Mouse (Mus musculus) myocyte (in vitro differentiated cells): ENCODE data around the gene Fat3. TPM values are rescaled to one million over a fixed set of nuclear protein-coding genes. Genes with fewer than 3 reads are reported as not detected.

Source experiments
- H3K27me3 ChIP-seq: one replicate; pipeline ENCODE4 v1.6.1; 2011; ENCODE audit not compliant: control insufficient read depth, insufficient read depth, insufficient read length
- H3K36me3 ChIP-seq: one replicate; pipeline ENCODE4 v1.6.1; 2011; ENCODE audit not compliant: control insufficient read depth, insufficient read depth
- H3K4me2 ChIP-seq: one replicate; pipeline ENCODE4 v1.6.1; 2011; ENCODE audit warnings: low read depth, control low read depth
- H3K4me3 ChIP-seq: one replicate; pipeline ENCODE4 v1.5.1; 2011; ENCODE audit warnings: mild to moderate bottlenecking, control low read depth, moderate library complexity
- H3K79me2 ChIP-seq: one replicate; pipeline ENCODE4 v1.6.1; 2011; ENCODE audit not compliant: control insufficient read depth, insufficient read depth
- H3ac ChIP-seq: one replicate; pipeline ENCODE4 v1.6.1; 2011; ENCODE audit not compliant: control insufficient read depth, insufficient read length
- CEBPB ChIP-seq: IDR thresholded peaks from 2 replicates; pipeline ENCODE4 v1.6.1; 2011; ENCODE audit warnings: mild to moderate bottlenecking, moderate library complexity; ENCODE audit not compliant: poor library complexity, insufficient read depth, severe bottlenecking
- E2F4 ChIP-seq: IDR thresholded peaks from one replicate; pipeline ENCODE4 v1.6.1; 2011; ENCODE audit warnings: mild to moderate bottlenecking, control low read depth, moderate library complexity; ENCODE audit not compliant: insufficient read depth
- MAX ChIP-seq: IDR thresholded peaks from one replicate; pipeline ENCODE4 v1.6.1; 2011; ENCODE audit warnings: low read depth, mild to moderate bottlenecking, control low read depth
- MYOD1 ChIP-seq, 3 experiments: IDR thresholded peaks; one replicate each; pipeline ENCODE4 v1.6.1; 2011; ENCODE audit warnings: control low read depth in 2 of 3, low read depth in 2 of 3, mild to moderate bottlenecking in 2 of 3, moderate library complexity in 1 of 3; ENCODE audit not compliant: insufficient read length in 2 of 3, control insufficient read depth in 1 of 3
- MYOG ChIP-seq, 3 experiments: IDR thresholded peaks; one replicate each; pipeline ENCODE4 v1.6.1; 2011; ENCODE audit warnings: control low read depth in 2 of 3, low read depth in 2 of 3, mild to moderate bottlenecking in 2 of 3; ENCODE audit not compliant: insufficient read length in 2 of 3, control insufficient read depth in 1 of 3, insufficient read depth in 1 of 3
- POLR2A ChIP-seq: IDR thresholded peaks from one replicate; pipeline ENCODE4 v1.6.1; 2011; ENCODE audit warnings: low read depth, mild to moderate bottlenecking, control low read depth, moderate library complexity; ENCODE audit not compliant: insufficient read length
- POLR2AphosphoS2 ChIP-seq: IDR thresholded peaks from one replicate; pipeline ENCODE4 v1.6.1; 2011; ENCODE audit warnings: low read depth, control low read depth; ENCODE audit not compliant: insufficient read length
- REST ChIP-seq: IDR thresholded peaks from one replicate; pipeline ENCODE4 v1.6.1; 2011; ENCODE audit warnings: mild to moderate bottlenecking, control low read depth, moderate library complexity; ENCODE audit not compliant: insufficient read depth, insufficient read length
- SRF ChIP-seq: IDR thresholded peaks from one replicate; pipeline ENCODE4 v1.6.1; 2011; ENCODE audit warnings: low read depth; ENCODE audit not compliant: control insufficient read depth, insufficient read length
- TCF12 ChIP-seq: IDR thresholded peaks from one replicate; pipeline ENCODE4 v1.6.1; 2011; ENCODE audit warnings: mild to moderate bottlenecking, control low read depth; ENCODE audit not compliant: poor library complexity, insufficient read depth, severe bottlenecking
- TCF3 ChIP-seq: IDR thresholded peaks from one replicate; pipeline ENCODE4 v1.6.1; 2011; ENCODE audit warnings: low read depth, control low read depth; ENCODE audit not compliant: insufficient read length
- USF1 ChIP-seq: IDR thresholded peaks from one replicate; pipeline ENCODE4 v1.6.1; 2011; ENCODE audit warnings: low read depth, mild to moderate bottlenecking, control low read depth, moderate library complexity
- polyA plus RNA-seq: library from polyadenylated mRNA; unstranded; fragments of >200 nt; fragmentation: generic; extraction: Trizol; gene quantifications from one replicate; pipeline ENCODE4 v1.2.1, GENCODE M21; 2012; ENCODE audit warnings: missing spikeins

The Fat3 gene
- polyA plus RNA-seq, 1 experiment = not detected

GRCm38 (mm10) chr9:16330290-16330984 lies 170.6 kb downstream of the Fat3 start:
- Histone ChIP-seq H3ac (no peak overlapping the region), H3K36me3 (no peaks in the 10 kb centered on the region), H3K4me3 (no peak overlapping the region), H3K27me3 (no peaks in the 10 kb centered on the region), H3K4me2 (no peak overlapping the region), H3K79me2 (no peaks in the 10 kb centered on the region)
- TF ChIP-seq POLR2A (no peak), CEBPB (no peak), MYOD1 (IDR thresholded peaks at IDR 0.05; ENCODE audit: control insufficient read depth in 1 of 3, insufficient read length in 2 of 3, low read depth in 2 of 3) (no peak), POLR2AphosphoS2 (no peak), MAX (no peak), MYOG (IDR thresholded peaks at IDR 0.05; ENCODE audit: control insufficient read depth in 1 of 3, insufficient read depth in 1 of 3, insufficient read length in 2 of 3, low read depth in 2 of 3) (no peak), E2F4 (no peak), REST (no peak), USF1 (no peak), SRF (no peak), TCF3 (no peak), TCF12 (no peak)

DNA sequence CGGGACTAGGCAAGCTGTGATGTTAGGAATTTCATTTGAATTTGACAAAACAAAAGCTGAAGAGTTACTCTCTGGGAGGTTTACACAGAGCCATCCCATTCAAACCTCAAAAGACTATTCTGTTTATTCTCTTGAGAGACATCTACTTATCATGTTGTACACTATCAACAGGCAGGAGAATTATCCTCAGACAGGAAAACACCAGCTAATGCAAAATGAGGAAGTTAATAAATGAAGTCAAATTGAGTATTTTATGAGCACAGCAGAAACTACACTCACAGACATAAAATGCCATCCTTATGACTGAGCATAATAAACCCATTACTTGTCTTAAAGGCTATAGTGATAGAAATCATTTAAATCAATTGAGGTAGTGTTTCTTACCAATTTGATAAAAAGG lies 182.1 kb downstream of the Fat3 start:
- Histone ChIP-seq H3K27me3 (no peaks in the 10 kb centered on the region), H3K36me3 (no peaks in the 10 kb centered on the region), H3ac (no peak overlapping the region), H3K79me2 (no peaks in the 10 kb centered on the region), H3K4me2 (no peak overlapping the region), H3K4me3 (no peak overlapping the region)
- no peak for TF ChIP-seq TCF3
- no peak for TF ChIP-seq MAX
- TF ChIP-seq USF1 = no peak
- no peak for TF ChIP-seq E2F4
- TF ChIP-seq MYOG (IDR thresholded peaks at IDR 0.05; ENCODE audit: control insufficient read depth in 1 of 3, insufficient read depth in 1 of 3, insufficient read length in 2 of 3, low read depth in 2 of 3) = no peak
- TF ChIP-seq POLR2AphosphoS2 = no peak
- no peak for TF ChIP-seq POLR2A
- no peak for TF ChIP-seq TCF12
- TF ChIP-seq CEBPB = no peak
- no peak for TF ChIP-seq MYOD1 (IDR thresholded peaks at IDR 0.05; ENCODE audit: control insufficient read depth in 1 of 3, insufficient read length in 2 of 3, low read depth in 2 of 3)
- TF ChIP-seq SRF = no peak
- no peak for TF ChIP-seq REST

DNA sequence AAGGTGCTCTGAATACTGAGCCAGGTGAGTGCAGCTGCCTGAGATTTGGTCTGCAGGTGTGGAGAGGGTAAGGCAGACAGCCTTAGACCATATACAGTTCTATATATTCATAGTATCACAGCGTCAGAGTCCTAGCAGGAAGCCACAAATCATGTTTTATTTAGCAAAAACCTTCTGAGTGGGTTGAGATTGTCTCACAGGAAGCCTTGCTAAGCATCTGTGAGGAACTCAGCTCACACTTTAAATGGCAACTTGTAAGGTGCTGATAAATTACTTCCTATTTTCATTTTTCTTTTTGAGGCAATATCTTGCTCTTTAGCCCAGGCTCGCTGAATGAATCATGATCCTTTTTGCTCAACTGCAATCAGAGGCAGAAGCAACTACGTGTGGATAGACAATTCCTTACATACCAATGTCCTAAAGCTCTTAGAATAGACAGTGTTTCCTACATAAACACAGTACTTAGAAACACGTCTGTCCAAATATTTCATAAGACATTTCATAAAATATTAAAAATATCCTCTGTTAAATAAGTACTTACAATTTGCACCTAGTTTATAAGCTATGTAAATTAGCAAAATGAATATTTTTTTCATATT lies 188.4 kb downstream of the Fat3 start:
- H3K27me3 ChIP-seq = no peaks in the 10 kb centered on the region
- TF ChIP-seq MAX = no peak
- no peak for TF ChIP-seq MYOG (IDR thresholded peaks at IDR 0.05; ENCODE audit: control insufficient read depth in 1 of 3, insufficient read depth in 1 of 3, insufficient read length in 2 of 3, low read depth in 2 of 3)
- TF ChIP-seq TCF12 = no peak
- TF ChIP-seq USF1 = no peak
- TF ChIP-seq POLR2AphosphoS2 = no peak
- no peak for TF ChIP-seq TCF3
- TF ChIP-seq E2F4 = no peak
- TF ChIP-seq POLR2A = no peak
- no peak for TF ChIP-seq REST
- no peak for TF ChIP-seq SRF
- TF ChIP-seq MYOD1 (IDR thresholded peaks at IDR 0.05; ENCODE audit: control insufficient read depth in 1 of 3, insufficient read length in 2 of 3, low read depth in 2 of 3) = no peak
- TF ChIP-seq CEBPB = no peak
- no peak overlapping the region for H3K4me3 ChIP-seq
- H3K36me3 ChIP-seq = no peaks in the 10 kb centered on the region
- H3K79me2 ChIP-seq = no peaks in the 10 kb centered on the region
- H3ac ChIP-seq = no peak overlapping the region
- no peak overlapping the region for H3K4me2 ChIP-seq

DNA sequence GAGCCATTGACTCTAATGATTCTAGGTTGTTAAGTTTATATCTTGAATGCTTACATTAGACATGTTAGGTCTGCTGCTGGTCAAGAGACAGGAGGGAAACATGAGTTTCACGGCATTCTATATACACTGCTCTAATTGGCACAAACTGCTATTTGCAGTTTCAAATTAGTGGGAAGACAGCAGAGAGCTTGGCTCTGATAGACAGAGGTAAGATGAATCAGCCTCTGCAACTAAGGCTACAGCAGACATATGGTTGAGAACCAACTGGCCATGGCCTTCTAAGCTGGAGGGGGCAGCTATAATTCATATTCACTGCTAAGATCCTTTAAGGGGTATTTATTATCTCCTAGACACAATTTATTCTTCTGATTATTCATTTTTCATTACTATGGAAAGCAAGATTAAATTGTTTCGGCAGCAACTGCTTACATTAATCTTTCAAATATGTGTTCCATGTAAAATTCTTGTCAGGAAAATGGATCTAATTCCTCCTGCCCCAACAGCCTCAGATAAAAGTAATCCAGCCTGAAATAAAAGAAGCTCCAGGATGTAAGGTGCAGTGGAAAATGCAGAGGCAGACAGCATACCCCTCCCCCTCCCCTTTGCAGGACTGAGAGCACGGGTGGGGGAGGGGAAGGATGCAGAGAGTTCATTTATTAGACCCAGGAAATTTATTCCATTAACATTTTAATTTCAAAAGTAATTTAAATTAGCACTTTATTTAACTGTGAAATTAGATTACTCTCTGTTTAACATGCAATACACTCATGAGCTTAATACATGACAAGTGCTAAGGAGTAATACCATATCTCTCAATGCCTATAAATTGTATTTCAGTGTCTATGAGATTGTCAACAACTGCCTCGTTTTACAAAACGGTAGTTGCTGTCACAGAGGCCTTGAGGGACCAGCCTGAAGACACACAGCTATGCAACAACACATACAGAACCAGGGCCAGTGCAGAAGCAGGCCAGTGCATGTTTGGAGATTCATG lies 189.9 kb downstream of the Fat3 start:
- H3K79me2 ChIP-seq = no peaks in the 10 kb centered on the region
- no peak overlapping the region for H3ac ChIP-seq
- H3K4me3 ChIP-seq = no peak overlapping the region
- TF ChIP-seq POLR2AphosphoS2 (no peak), REST (no peak), MAX (no peak), SRF (no peak), MYOD1 (IDR thresholded peaks at IDR 0.05; ENCODE audit: control insufficient read depth in 1 of 3, insufficient read length in 2 of 3, low read depth in 2 of 3) (no peak), USF1 (no peak), TCF12 (no peak)
- no peaks in the 10 kb centered on the region for H3K27me3 ChIP-seq
- H3K4me2 ChIP-seq = no peak overlapping the region
- H3K36me3 ChIP-seq = no peaks in the 10 kb centered on the region
